Mouse (Mus musculus) limb, embryonic 10.5 days (tissue): Measurements from ENCODE around the gene Kcnk3. TPM values are rescaled to one million over a fixed set of nuclear protein-coding genes. Genes with fewer than 3 reads are reported as not detected.

Experiments used
- DNase-seq: peaks from one replicate; pipeline ENCODE4 v3.0.0-alpha.2; 2017; ENCODE audit warnings: low spot score
- H3K27ac ChIP-seq: fragments of 300-500 bp; sonication (generic); 2 replicates; pipeline ENCODE4 v1.5.1; 2016; ENCODE audit warnings: mild to moderate bottlenecking
- H3K27me3 ChIP-seq: fragments of 300-500 bp; sonication (generic); 2 replicates; pipeline ENCODE4 v1.6.1; 2016; ENCODE audit warnings: low read depth, mild to moderate bottlenecking; ENCODE audit not compliant: poor library complexity, severe bottlenecking
- H3K36me3 ChIP-seq: fragments of 300-500 bp; sonication (generic); 2 replicates; pipeline ENCODE4 v1.6.1; 2016; ENCODE audit warnings: mild to moderate bottlenecking, moderate library complexity
- H3K4me1 ChIP-seq: fragments of 300-500 bp; sonication (generic); 2 replicates; pipeline ENCODE4 v1.6.1; 2016
- H3K4me3 ChIP-seq: fragments of 300-500 bp; sonication (generic); 2 replicates; pipeline ENCODE4 v1.5.1; 2016; ENCODE audit warnings: mild to moderate bottlenecking, moderate library complexity
- H3K9me3 ChIP-seq: fragments of 300-500 bp; sonication (generic); replicated peaks from 2 replicates; pipeline ENCODE4 v1.6.1; 2016; ENCODE audit warnings: mild to moderate bottlenecking
- WGBS: fragments of 180-500 bp; shearing (Covaris S2); methylation state at CpG from one replicate; pipeline ENCODE4 v1.1.7; 2016; 5-methylcytosine and 5-hydroxymethylcytosine counted together
- polyA plus RNA-seq: library from polyadenylated mRNA; unstranded; fragments of >200 nt; fragmentation: Nextera tagmentation; extraction: Ambion mirVana; gene quantifications from 2 replicates; pipeline ENCODE4 v1.2.1, GENCODE M21; 2016

Gene Kcnk3
- polyA plus RNA-seq, 1 experiment from 2014 or later = 0.36 TPM

GRCm38 (mm10) chr5:30574367-30574766, 13.6 kb upstream of the Kcnk3 start:
- Histone ChIP-seq H3K27me3 (no peaks in the 10 kb centered on the region), H3K36me3 (no peaks in the 10 kb centered on the region), H3K4me1 (no peaks in the 10 kb centered on the region), H3K4me3 (no peak overlapping the region), H3K27ac (no peak overlapping the region), H3K9me3 (no peaks in the 10 kb centered on the region)
- no peak for DNase-seq
- 91% methylated on average over 8 of the region's 8 CpGs for WGBS

- Histone ChIP-seq H3K9me3 (no peaks in the 10 kb centered on the region), H3K4me3 (no peak overlapping the region), H3K27ac (no peak overlapping the region), H3K4me1 (peaks cover 5% of the 10 kb centered on the region), H3K27me3 (no peaks in the 10 kb centered on the region), H3K36me3 (no peaks in the 10 kb centered on the region)
- DNase-seq = no peak
- 87% methylated on average over 7 of the region's 7 CpGs for WGBS
These were observed 11.7 kb upstream of the Kcnk3 start for GRCm38 (mm10) chr5:30576233-30576632.

- no peaks in the 10 kb centered on the region for H3K9me3 ChIP-seq
- no peaks in the 10 kb centered on the region for H3K36me3 ChIP-seq
- H3K4me1 ChIP-seq = peaks cover 9% of the 10 kb centered on the region
- H3K27ac ChIP-seq = no peak overlapping the region
- no peaks in the 10 kb centered on the region for H3K27me3 ChIP-seq
- no peak for DNase-seq
- H3K4me3 ChIP-seq = no peak overlapping the region
- WGBS = 61% methylated on average over 9 of the region's 9 CpGs
These were observed 10.7 kb upstream of the Kcnk3 start for GRCm38 (mm10) chr5:30577251-30577650.

DNA sequence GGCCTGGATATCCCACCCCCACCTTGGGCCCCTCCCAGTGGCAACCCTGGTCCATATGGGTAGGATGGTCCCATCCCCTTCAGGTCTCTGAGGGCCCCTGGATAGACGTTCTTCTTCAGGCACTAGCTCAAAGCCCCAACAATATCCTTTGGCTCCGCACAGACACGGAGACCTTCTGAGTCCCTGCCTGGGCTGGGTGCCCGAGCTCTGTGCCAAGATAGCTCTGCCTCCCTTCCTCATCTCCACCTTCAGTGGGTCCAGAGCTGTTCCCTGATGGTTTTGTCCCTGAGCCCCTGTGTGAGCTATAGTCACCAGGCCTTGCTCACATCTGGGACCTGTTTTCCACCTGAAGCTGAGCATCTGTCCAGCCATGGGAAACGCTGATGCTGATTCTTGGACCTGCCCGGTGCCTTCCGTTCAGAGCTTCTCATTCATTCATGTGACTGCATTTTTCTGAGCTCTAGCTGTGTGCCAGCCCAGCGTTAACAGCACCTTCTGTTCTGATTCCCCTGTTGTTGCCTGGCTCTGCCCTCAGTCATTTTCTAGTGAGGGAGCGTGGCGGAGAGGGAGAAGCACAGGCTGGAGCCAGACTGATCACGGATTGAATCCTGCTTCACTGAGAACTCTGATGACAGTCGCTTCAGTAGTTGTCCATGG, 10.2 kb upstream of the Kcnk3 start:
- Histone ChIP-seq H3K4me3 (no peak overlapping the region), H3K9me3 (no peaks in the 10 kb centered on the region), H3K36me3 (no peaks in the 10 kb centered on the region), H3K27ac (no peak overlapping the region), H3K4me1 (peaks cover 9% of the 10 kb centered on the region), H3K27me3 (no peaks in the 10 kb centered on the region)
- no peak for DNase-seq
- WGBS = 85% methylated on average over 12 of the region's 12 CpGs

- no peaks in the 10 kb centered on the region for H3K9me3 ChIP-seq
- H3K4me3 ChIP-seq = no peak overlapping the region
- H3K36me3 ChIP-seq = no peaks in the 10 kb centered on the region
- 81% methylated on average over 6 of the region's 6 CpGs for WGBS
- no peaks in the 10 kb centered on the region for H3K27me3 ChIP-seq
- peaks cover 9% of the 10 kb centered on the region for H3K4me1 ChIP-seq
- DNase-seq = no peak
- H3K27ac ChIP-seq = no peak overlapping the region
These were observed 9.4 kb upstream of the Kcnk3 start for GRCm38 (mm10) chr5:30578445-30579080.

GRCm38 (mm10) chr5:30580725-30581124, 7.2 kb upstream of the Kcnk3 start:
- no peak for DNase-seq
- no peaks in the 10 kb centered on the region for H3K36me3 ChIP-seq
- H3K27ac ChIP-seq = no peak overlapping the region
- no peaks in the 10 kb centered on the region for H3K9me3 ChIP-seq
- peaks cover 9% of the 10 kb centered on the region for H3K4me1 ChIP-seq
- H3K27me3 ChIP-seq = peaks cover 7% of the 10 kb centered on the region; the same call in 1 of the 2 replicates
- WGBS = 34% methylated on average over 6 of the region's 6 CpGs
- no peak overlapping the region for H3K4me3 ChIP-seq

GRCm38 (mm10) chr5:30582017-30582416, 6.0 kb upstream of the Kcnk3 start:
- no peak overlapping the region for H3K27ac ChIP-seq
- peaks cover 9% of the 10 kb centered on the region for H3K4me1 ChIP-seq
- no peak overlapping the region for H3K4me3 ChIP-seq
- peaks cover 19% of the 10 kb centered on the region; the same call in 1 of the 2 replicates for H3K27me3 ChIP-seq
- H3K9me3 ChIP-seq = no peaks in the 10 kb centered on the region
- H3K36me3 ChIP-seq = no peaks in the 10 kb centered on the region
- no peak for DNase-seq
- WGBS = 80% methylated on average over 5 of the region's 5 CpGs

GRCm38 (mm10) chr5:30586616-30587015, 1.4 kb upstream of the Kcnk3 start:
- DNase-seq = no peak
- no peaks in the 10 kb centered on the region for H3K9me3 ChIP-seq
- peaks cover 65% of the 10 kb centered on the region for H3K27me3 ChIP-seq
- H3K36me3 ChIP-seq = no peaks in the 10 kb centered on the region
- 80% methylated on average over 3 of the region's 3 CpGs for WGBS
- H3K4me1 ChIP-seq = peaks cover 20% of the 10 kb centered on the region
- H3K4me3 ChIP-seq = no peak overlapping the region
- H3K27ac ChIP-seq = no peak overlapping the region

DNA sequence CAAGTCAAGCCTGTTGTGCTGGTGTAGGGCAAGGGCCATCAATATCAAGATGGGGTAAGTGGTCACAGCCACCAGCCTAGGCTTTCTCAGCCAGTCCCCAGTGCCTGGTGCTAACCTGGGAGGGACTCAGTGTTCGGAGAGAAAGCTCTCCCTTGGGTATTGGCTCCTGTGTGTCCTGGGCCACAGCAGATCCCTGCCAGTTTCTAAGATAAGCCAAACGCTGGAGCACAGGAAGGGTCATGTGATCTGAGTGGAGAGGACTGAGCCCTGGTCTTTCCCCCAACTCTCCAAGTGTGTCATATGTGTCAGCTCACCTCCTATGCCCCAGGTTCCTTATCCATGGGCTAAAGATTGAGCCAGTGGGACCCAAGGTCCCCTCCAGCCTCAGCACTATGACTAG, 869 bp upstream of the Kcnk3 start:
- Histone ChIP-seq H3K4me1 (peaks cover 20% of the 10 kb centered on the region), H3K4me3 (no peak overlapping the region), H3K27ac (no peak overlapping the region), H3K27me3 (peaks cover 69% of the 10 kb centered on the region), H3K36me3 (no peaks in the 10 kb centered on the region), H3K9me3 (no peaks in the 10 kb centered on the region)
- WGBS = 39% methylated on average over 2 of the region's 2 CpGs
- DNase-seq = no peak

DNA sequence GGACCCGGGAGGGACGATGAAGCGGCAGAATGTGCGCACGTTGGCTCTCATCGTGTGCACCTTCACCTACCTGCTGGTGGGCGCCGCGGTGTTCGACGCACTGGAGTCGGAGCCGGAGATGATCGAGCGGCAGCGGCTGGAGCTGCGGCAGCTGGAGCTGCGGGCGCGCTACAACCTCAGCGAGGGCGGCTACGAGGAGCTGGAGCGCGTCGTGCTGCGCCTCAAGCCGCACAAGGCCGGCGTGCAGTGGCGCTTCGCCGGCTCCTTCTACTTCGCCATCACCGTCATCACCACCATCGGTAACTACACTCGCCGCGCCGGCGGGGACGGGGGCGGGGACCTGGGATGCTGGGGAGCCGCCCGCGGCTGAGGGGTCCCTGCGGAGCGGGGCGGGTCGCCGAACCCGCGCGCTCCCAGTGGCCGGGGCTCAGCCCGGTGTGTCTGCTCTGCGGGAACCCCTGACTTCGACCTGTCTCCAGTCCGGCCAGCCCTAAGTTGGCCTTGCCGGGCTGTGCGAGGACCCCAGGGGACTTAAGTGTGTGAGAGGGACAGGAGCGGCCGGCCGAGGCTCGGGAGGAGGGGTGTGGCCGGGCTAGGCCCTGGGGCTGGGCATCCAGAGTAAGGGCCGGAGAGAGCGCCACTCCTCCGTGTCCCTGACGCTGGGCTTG, 465 bp downstream of the Kcnk3 start:
- peaks cover 21% of the 10 kb centered on the region for H3K4me1 ChIP-seq
- peak overlapping the region; percentile 55 for H3K4me3 ChIP-seq
- WGBS = under 1% methylated on average over 70 of the region's 70 CpGs
- H3K36me3 ChIP-seq = no peaks in the 10 kb centered on the region
- peak; percentile 66 for DNase-seq
- no peaks in the 10 kb centered on the region for H3K9me3 ChIP-seq
- H3K27me3 ChIP-seq = peaks cover 72% of the 10 kb centered on the region
- H3K27ac ChIP-seq = no peak overlapping the region

DNA sequence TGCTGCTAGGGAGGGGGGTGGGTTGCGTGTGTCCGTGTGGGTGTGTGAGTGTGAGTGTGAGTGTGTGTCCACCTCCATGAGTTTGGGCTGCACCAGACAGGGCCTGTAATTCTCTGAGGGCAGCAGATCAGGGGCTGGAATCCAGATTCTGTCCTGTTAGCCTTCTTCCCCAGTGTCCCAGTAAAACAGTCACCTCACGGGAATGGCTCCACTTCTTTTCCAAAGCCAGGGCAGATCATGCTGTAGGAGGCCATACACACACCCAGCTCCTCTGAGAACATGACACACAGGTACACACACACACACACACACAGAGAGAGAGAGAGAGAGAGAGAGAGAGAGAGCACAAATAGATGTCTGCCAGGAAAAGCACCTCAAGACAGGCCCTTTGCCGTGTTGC, 1.1 kb downstream of the Kcnk3 start:
- Histone ChIP-seq H3K9me3 (no peaks in the 10 kb centered on the region), H3K36me3 (no peaks in the 10 kb centered on the region), H3K4me3 (peak overlapping the region; percentile 55), H3K27ac (no peak overlapping the region), H3K27me3 (peaks cover 72% of the 10 kb centered on the region), H3K4me1 (peaks cover 27% of the 10 kb centered on the region)
- no peak for DNase-seq
- WGBS = 58% methylated on average over 4 of the region's 4 CpGs

- H3K4me3 ChIP-seq = no peak overlapping the region
- 73% methylated on average over 3 of the region's 3 CpGs for WGBS
- DNase-seq = no peak
- H3K27ac ChIP-seq = no peak overlapping the region
- H3K36me3 ChIP-seq = no peaks in the 10 kb centered on the region
- H3K27me3 ChIP-seq = peaks cover 72% of the 10 kb centered on the region
- no peaks in the 10 kb centered on the region for H3K9me3 ChIP-seq
- peaks cover 30% of the 10 kb centered on the region for H3K4me1 ChIP-seq
These were observed 1.6 kb downstream of the Kcnk3 start for GRCm38 (mm10) chr5:30589546-30589945.

GRCm38 (mm10) chr5:30590231-30590630, 2.3 kb downstream of the Kcnk3 start:
- H3K27ac ChIP-seq = no peak overlapping the region
- no peaks in the 10 kb centered on the region for H3K9me3 ChIP-seq
- peaks cover 68% of the 10 kb centered on the region for H3K27me3 ChIP-seq
- no peak overlapping the region for H3K4me3 ChIP-seq
- H3K4me1 ChIP-seq = peaks cover 37% of the 10 kb centered on the region
- DNase-seq = no peak
- no peaks in the 10 kb centered on the region for H3K36me3 ChIP-seq
- WGBS = 76% methylated on average over 5 of the region's 5 CpGs
